Mouse (Mus musculus) frontal cortex, adult (tissue): ENCODE data around the gene Ccdc181.

Experiments
- ATAC-seq: cut with Nextera tagmentation; 2 replicates; pipeline ENCODE4 v1.9.2; 2017; ENCODE audit warnings: mild to moderate bottlenecking, moderate library complexity, mixed read lengths; ENCODE audit not compliant: low TSS enrichment

Gene Ccdc181

GRCm38 (mm10) chr1:164287406-164287805 is 12.0 kb downstream of the Ccdc181 start:
- 0 out of 2 replicates have a peak, but pooled peaks have one; percentile 16 for ATAC-seq

- no peak for ATAC-seq
These were observed 16.7 kb downstream of the Ccdc181 start for GRCm38 (mm10) chr1:164292040-164292439.

- no peak for ATAC-seq
These were observed 18.7 kb downstream of the Ccdc181 start for GRCm38 (mm10) chr1:164294071-164294470.

- ATAC-seq, result no peak
These were observed 21.1 kb downstream of the Ccdc181 start for GRCm38 (mm10) chr1:164296473-164296872.

GRCm38 (mm10) chr1:164301949-164302348 is 26.6 kb downstream of the Ccdc181 start:
- no peak for ATAC-seq

- ATAC-seq, result no peak
These were observed 28.4 kb downstream of the Ccdc181 start, which contains the start of gene Nme7 for GRCm38 (mm10) chr1:164303821-164304220. Nme7 (plus strand) TSS chr1:164304121.

GRCm38 (mm10) chr1:164307124-164307751 is 31.9 kb downstream of the Ccdc181 start, which contains the start of gene Blzf1:
Blzf1 (minus strand) TSS chr1:164307489.
- ATAC-seq, result peak; percentile 99

GRCm38 (mm10) chr1:164307922-164308321 is 32.5 kb downstream of the Ccdc181 start:
- 0 out of 2 replicates have a peak, but pooled peaks have one; percentile 3 for ATAC-seq

GRCm38 (mm10) chr1:164314085-164314484 is 38.7 kb downstream of the Ccdc181 start:
- ATAC-seq, result no peak

- ATAC-seq, result no peak
These were observed 39.9 kb downstream of the Ccdc181 start for GRCm38 (mm10) chr1:164315266-164315665.

GRCm38 (mm10) chr1:164316697-164317096 is 41.3 kb downstream of the Ccdc181 start:
- peak; percentile 80 for ATAC-seq

- no peak for ATAC-seq
These were observed 41.9 kb downstream of the Ccdc181 start for GRCm38 (mm10) chr1:164317261-164317660.

GRCm38 (mm10) chr1:164318474-164318873 is 43.1 kb downstream of the Ccdc181 start:
- no peak for ATAC-seq

- ATAC-seq, result peak; percentile 32; the same call in 1 of the 2 replicates
These were observed 44.3 kb downstream of the Ccdc181 start for GRCm38 (mm10) chr1:164319542-164320140.

GRCm38 (mm10) chr1:164320731-164321130 is 45.3 kb downstream of the Ccdc181 start:
- ATAC-seq, result no peak

GRCm38 (mm10) chr1:164321408-164321807 is 46.0 kb downstream of the Ccdc181 start:
- no peak for ATAC-seq

- ATAC-seq, result no peak
These were observed 47.7 kb downstream of the Ccdc181 start for GRCm38 (mm10) chr1:164322987-164323650.

GRCm38 (mm10) chr1:164324221-164324620 is 48.8 kb downstream of the Ccdc181 start:
- no peak for ATAC-seq

GRCm38 (mm10) chr1:164324878-164325277 is 49.5 kb downstream of the Ccdc181 start:
- ATAC-seq, result no peak

GRCm38 (mm10) chr1:164326600-164327155 is 51.3 kb downstream of the Ccdc181 start:
- peak; percentile 95 for ATAC-seq

GRCm38 (mm10) chr1:164327764-164328163 is 52.4 kb downstream of the Ccdc181 start:
- no peak for ATAC-seq

- ATAC-seq, result no peak
These were observed 57.2 kb downstream of the Ccdc181 start for GRCm38 (mm10) chr1:164332559-164332958.
